Mouse (Mus musculus): ENCODE results near the gene Ctsf.
A peak's percentile ranks its signal among the peaks of the same experiment; 100 is the strongest.
"Not testable (repeated sequence)": the region's sequence is repeated elsewhere in the genome, so short reads cannot be mapped to it uniquely, and the experiment has no call there.

The Ctsf gene

DNA sequence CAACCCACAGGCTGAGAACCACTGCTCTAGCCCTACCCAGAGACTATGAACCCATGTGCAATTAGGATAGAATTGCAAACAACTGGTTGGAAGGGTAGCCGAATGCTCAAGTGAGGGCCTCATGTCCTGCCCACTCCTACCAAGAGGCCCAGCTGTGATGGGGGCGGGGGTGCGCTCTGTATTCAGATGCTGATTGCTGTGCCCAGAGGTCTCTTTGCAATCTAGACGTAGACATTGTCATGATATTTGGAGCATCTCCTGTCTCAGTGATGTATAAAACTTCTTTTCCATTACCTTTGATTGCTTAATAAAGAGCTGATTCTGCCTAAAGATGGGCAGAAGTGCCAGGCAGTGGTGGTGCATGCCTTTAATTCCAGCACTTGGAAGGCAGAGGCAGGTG lies 5.1 kb upstream of the Ctsf start:
- no peak for DNase-seq (ENCODE audit: low spot score in 2 of 2)

DNA sequence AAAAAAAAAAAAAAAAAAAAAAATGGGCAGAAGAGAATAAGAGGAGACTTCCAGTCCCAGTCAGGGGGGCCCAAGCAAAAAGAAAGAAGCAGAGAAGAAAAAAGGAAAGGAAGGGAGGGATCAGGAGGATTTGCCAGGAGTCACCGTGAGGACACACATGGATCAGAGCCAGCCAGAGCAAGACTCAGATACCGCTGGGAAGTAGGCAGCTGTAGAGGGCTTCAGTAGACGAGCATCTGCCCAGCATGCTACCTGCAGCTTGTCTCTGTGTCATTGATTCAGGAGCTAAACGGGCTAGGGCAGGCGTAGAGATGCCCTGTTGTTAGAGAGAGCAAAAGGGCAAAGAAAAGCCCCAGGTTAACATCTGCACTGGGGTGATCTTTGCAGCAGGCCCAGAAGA lies 4.6 kb upstream of the Ctsf start:
- DNase-seq (ENCODE audit: low spot score in 2 of 2): no peak

DNA sequence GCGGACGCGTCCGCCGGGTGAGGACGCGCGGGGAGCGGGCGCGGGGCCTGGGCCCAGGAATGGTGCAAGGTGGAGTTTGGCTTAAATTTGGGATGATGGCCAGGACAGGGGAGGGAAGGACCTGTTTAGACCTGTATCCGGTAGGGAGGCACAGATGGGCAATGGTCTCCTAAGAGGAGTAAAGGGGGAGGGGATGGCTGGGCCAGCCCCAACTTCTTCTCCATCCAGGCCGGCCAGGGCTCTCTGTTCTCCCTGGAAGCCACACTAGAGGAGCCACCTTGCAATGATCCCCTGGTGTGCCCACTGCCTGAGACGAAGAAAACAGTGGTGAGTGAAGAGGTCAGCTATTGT lies 515 bp downstream of the Ctsf start:
- no peak for DNase-seq (ENCODE audit: low spot score in 2 of 2)

DNA sequence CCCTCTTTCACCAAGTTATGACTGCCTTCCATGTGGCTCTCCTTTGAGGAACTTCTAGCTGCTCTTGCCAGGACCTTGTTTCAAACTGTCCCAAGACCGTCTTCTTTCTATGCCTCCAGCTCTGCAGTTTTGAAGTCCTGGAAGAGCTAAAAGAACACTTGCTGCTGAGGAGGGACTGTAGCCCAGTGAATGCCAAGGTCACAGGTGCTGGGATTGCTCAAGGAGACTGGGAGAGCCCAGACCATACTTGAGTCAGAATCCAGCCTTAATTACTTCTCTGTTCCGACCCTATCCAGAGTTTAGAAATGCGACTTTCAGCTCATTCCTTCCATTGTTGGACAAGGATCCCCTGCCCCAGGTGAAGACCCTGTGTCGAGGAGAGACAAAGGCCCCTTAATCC lies 1.0 kb downstream of the Ctsf start:
- DNase-seq (ENCODE audit: low spot score in 2 of 2): no peak

DNA sequence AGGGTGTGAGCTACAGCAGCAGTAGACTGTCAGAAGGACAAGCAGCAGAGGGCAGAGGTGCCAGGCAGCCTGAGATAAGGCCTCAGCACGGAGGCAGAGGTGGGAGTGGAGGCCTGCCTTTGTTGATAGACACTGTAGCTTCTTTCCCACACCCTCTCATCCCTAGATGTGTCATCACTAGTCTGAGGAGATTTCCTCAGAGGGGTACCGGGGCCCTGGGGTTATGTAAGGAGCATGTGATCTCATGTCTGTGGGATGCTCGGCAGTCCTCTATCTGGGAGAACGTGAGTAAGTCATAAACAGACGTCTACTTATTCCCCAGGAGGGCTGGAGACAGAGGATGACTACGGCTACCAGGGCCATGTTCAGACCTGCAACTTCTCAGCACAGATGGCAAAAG lies 4.2 kb downstream of the Ctsf start:
- DNase-seq (ENCODE audit: low spot score in 2 of 2): no peak

DNA sequence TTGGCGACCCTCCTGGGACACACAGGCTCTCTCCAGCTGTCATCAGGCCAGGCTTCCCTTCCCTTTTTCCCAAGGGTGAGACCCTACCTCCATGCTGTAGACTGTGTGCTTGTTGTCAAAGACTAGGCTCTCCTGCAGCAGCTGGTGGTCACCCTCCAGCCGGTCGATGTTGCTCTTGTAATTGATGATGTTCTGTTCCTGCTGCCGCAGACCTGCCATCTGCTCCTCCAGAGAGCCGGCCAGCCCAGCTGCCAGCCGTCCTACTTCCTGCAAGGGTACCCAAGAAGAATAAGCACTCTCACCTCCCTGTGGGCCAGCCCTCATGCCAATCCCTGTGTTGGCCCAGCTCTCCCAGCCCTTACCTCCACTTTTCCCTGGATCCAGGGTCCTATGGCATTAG lies 8.1 kb downstream of the Ctsf start:
- no peak for DNase-seq (ENCODE audit: low spot score in 2 of 2)

DNA sequence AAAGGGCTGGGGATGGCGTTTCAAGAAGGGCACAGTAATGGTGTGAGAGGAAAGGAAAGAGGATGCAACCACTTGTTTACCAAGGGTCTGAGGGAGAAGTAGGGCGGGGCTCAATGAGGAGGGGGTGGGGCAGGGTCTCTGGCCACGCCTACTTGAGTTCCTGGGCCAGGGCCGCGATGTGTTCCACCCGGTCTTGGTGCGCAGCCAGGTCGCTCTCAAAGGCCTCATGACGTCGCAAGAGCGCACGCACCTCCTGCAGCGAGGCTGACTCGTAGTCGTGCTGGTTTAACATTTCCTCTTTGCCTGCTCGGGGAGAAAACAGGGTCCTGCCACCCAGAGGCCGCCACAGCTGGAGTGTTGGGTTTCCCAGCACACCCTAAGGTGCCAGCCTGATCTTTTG lies 10.2 kb downstream of the Ctsf start:
- DNase-seq (ENCODE audit: low spot score in 2 of 2): no peak

DNA sequence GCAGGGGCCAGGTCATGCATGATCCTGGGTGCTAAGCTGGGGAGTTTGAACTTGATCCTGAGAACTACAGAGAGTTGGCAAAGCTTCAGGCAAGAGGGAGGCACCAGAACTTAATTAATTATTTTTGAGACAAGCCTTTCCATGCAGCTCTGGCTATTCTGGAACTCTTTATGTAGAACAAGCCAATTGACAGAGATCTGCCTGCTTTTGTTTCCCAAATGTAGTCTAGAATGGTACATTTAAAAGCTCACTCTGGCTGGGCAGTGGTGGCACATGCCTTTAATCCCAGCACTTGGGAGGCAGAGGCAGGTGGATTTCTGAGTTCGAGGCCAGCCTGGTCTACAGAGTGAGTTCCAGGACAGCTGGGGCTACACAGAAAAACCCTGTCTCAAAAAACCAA lies 19.7 kb downstream of the Ctsf start:
- DNase-seq (ENCODE audit: low spot score in 2 of 2): not testable (repeated sequence)

DNA sequence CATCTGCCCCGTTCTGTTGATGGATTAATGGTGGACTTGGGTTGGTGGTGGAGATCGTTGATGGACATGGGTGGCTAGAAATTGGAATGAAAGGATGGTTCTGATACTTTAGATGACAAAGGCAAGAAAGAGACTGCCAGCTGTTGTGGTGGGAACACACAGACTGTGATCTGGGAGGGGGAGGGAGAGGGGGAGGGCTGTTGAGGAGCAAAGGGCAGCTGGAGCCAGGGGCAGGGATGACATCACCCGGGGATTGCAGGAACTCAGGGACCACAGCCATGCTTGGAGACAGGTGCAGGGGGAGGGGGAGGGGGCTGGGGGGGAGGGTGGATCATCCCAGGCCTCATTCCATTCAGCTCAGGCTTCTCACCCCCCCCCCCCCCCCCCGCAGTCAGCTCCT lies 21.3 kb downstream of the Ctsf start:
- no peak for DNase-seq (ENCODE audit: low spot score in 2 of 2)

DNA sequence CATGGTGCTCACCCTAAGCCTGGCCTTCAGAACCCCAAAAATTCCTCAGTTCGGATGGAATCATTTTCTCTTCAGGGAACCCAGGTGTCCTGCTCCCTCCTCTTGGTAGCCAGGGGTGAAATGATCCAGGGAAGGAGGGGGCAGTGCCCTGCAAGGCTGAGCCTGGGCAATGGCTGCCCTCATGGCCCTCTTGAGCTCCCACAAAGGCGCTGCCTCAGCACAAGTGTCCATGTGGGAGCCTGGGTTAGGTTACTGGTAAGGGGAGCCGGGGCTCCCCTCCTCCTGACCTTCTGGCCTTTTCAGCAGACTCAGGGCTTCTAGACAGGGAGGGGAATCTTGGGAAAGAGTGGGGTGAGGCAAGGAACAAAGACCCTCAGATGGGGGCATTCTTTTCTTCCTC lies 21.8 kb downstream of the Ctsf start:
- DNase-seq (ENCODE audit: low spot score in 2 of 2): no peak

DNA sequence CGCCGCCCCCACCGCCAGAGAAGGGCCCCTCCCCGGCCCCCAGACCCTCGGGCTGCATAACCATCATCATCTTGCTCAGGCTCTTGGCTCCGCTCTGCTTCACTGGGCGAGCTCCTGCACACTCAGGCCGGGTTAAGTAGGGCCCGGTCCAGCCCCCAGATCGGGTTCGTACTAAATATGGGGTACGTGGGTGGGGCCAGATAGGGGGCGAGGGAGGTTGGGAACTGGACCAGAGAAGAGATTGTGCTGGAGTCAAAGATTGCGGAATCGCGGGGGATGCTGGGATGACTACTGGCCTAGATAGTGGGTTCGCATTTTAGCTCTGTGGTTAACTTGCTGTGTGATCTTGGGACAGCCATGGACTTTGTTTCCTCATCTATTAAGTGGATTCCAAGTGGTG lies 22.9 kb downstream of the Ctsf start, which contains the start of gene Actn3:
Actn3 (minus strand) TSS at position 125 of the 400 bp plus-strand sequence.
- DNase-seq (ENCODE audit: low spot score in 2 of 2): no peak

DNA sequence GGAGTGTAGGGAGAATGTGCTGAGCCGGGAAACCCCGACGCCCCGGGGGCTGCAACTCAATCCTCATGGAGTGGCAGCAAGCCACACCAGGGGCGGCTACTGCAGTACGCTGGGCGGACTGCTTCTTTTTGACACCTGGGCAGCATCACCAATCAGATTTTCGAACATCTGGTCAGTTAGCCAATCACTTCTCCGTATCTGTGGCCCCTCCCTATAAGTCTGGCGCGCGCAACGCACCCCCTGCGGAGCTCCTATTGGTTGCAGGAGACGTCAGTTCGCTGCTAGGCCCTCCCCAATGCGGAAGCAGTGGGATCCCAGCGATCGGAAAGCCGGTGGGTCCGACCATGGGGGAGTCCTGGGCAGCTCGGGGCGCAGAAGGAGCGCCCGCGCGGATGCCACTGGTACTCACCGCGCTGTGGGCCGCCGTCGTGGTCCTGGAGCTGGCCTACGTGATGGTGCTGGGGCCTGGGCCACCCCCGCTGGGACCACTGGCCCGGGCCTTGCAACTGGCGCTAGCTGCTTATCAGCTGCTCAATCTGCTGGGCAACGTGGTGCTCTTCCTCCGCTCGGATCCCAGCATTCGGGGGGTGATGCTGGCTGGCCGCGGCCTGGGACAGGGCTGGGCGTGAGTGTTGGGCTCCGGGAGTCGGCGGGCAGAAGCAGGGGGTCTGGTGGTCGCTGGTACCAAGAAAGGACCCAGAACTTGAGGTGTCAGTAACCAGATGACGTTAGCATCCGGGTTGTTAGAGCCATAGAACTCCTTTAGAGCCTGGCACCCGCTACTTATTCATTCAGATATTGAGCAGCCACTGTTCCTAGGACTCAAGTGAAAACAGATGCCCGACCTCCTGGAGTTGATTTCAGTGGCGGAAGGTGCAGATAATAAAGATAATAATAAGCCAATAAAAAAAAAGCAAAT lies 23.7 kb downstream of the Ctsf start, which contains the start of gene Zdhhc24:
Zdhhc24 (plus strand) TSS at position 264 of the 919 bp plus-strand sequence.
- DNase-seq (ENCODE audit: low spot score in 2 of 2): peak; percentile 92 to 97

DNA sequence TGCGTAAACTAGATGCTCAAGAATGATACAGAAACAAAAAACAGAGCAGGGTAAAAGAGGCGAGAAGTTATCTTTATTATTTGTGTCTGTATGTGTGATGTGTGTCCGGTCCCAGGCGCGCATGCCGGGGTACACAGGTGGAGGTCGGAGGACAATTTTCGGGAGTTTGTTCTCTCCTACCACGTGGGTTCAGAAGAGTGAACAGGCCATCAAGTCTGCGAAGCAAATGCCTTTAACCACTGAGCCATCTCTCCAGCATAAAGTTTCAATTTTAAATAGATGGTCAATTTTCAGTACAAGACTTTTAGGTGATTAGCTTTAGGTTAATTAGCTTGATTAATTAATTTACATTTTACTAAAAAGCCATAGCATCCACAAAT lies 24.4 kb downstream of the Ctsf start:
- no peak for DNase-seq (ENCODE audit: low spot score in 2 of 2)

DNA sequence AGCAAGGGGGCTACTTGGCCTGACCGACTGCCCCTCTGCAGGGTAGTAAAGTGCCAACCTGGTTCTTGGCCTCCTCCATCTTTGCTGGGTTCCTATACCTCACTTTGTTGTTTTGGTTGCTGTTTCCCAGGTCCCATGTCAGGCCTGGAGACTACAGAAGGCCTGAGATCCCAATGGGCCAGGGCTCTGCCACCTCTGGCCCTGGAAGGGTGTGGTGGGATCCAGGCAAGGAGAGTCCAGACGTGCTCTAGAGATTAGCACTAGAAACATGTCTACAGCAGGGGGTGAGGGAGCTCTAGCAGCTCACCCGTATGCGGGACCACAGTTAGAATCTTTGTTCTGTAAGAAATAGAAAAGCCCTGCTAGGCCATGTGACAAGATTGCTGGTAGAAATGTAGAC lies 29.0 kb downstream of the Ctsf start:
- DNase-seq (ENCODE audit: low spot score in 2 of 2): no peak

DNA sequence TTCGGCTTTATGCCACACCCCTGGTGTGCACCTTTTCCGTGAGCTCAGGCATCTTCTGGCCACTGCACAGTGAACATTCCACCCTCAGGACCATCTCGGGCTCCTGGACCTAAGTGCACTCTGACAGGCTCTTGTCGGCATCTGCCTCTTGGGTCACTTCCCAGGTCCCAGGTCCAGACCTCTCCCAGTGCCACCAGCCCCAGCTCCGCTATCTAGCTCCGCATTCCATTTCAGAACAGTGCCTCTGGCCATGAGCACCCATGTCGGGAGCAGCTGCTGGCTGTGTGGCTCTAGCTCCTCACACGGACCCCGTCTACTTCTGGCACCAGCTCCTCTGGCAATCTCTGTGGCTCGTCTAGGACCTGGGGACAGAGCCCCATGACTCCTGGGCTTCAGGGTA lies 34.9 kb downstream of the Ctsf start:
- DNase-seq (ENCODE audit: low spot score in 2 of 2): no peak

DNA sequence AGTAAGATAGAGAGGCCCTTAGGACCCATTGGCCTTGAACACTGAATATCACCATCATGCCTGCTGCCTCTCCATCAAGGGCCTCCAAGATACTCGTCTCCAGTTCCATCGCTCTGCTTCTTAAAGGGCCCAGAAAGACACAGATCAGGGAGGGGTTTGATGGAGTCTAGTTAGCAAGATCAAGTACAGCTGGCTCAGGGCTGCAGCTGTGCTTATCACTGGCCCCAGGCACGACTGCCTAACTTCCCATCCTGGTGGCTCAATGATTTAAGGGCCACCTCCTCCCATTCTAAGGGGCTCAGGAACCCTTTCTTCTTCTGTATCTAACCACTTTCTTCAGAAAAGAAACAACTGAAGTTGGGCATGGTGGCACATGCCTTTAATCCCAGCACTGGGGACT lies 36.9 kb downstream of the Ctsf start:
- DNase-seq (ENCODE audit: low spot score in 2 of 2): no peak

DNA sequence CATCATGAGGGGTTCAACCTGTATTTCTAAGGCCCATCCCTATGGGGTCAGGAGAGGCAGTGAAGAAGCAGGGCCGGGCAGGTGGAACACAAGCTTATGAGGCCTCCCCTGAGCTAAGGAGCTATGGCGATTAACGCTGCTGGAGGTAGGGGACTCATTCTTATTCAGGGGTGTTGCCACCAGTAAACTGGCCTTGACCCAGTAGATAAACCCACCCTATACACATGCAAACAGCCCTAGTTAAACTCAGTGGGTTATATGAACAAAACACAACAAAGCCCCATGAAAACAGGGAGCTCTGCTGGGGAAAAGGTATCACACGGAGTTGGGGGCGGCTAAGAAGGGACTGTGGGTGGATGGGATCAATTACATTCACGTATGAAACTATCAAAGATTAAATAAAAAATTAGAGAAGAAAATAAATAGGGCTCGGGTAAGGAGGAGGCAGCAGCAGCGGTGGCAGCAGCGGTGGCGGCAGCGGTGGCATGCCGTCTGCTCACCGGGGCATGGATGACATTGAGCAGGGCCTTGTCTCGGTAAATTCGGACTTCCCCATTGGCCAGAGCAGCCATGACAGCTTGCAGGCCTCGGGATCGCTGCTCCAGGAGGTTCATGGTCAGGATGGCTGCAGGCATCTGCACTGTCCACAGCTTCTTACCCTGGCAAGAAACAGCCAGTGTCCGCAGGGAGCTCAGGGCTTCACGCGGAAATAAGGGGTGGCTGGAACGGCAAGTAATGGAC lies 42.0 kb downstream of the Ctsf start:
- DNase-seq (ENCODE audit: low spot score in 2 of 2): no peak

DNA sequence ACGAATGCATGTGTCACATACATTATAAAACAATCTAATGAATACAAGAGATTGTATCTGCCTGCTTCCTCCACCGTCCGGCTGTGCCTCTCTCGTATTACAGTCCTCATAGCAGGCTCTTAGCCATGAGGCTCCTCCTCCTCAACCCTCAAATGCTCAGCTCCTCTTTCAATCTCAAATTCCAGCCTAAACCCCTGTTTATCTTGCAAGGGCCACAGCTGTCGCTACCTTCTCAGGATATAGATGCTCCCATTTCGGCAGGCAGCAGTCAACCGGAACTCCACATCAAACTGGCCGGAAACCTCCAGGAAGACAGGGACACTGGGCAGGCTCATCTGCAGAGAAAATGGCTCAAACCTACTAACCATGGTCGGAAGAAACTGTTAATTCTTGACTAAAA lies 44.0 kb downstream of the Ctsf start:
- DNase-seq (ENCODE audit: low spot score in 2 of 2): no peak

DNA sequence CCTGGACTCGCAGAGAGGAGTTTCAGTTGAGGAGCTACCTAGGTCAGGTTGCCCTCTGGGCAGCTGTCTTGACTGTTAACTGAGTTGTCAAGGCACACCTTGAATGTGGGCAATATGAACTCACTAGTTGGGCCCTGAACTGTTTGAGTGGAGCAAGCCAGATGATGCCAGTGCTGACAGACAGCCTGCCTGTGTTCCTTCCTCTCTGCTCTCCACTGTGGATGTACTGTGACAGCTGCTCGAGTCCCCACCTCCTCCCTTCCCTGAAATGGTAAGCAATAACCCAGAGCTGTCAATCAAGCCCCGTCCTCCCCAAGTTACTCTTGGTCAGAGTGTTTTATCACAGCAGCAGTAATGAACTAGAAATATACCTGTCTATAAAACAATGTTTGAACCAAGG lies 45.0 kb downstream of the Ctsf start:
- DNase-seq (ENCODE audit: low spot score in 2 of 2): no peak

DNA sequence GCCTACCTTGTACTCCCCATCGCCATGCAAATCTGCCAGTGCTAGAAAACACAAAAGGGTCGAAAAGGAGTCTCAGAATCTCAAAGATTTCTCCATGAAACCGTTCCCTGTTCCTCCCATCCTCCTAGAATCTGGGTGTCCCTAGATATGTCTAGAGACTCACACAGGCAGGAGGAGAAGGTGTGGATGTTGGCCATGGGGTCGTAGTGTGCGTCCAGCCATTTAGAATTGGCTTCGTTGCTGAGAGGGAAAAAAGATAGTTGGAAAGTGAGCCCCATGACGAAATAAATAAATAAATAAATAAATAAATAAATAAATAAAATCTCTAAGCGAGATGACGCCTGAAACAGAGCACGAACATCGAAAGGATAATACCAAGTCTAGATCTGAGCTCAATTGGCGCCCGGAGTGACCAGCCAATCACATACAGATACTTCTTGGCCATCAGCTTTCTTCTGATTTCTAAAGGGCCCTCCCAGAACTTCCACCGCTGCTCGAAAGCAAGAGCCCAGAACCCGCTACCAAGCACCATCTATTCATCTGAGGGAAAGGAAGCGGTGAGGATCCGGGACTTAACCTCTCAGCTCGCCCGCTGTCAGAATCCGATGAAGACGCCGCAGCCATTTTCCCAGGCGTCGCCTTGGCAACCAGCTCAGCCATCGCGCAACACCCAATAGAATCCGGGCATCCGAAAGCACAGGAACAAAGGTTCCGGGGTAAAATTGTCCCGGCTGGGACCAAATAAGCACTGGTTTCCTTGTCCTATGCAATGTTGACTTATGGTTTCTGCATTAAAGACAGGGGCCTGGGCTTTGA lies 51.3 kb downstream of the Ctsf start, which contains the start of gene Bbs1:
Bbs1 (minus strand) TSS at position 650 of the 816 bp plus-strand sequence.
- peak; percentile 44 to 80 for DNase-seq (ENCODE audit: low spot score in 2 of 2)

DNA sequence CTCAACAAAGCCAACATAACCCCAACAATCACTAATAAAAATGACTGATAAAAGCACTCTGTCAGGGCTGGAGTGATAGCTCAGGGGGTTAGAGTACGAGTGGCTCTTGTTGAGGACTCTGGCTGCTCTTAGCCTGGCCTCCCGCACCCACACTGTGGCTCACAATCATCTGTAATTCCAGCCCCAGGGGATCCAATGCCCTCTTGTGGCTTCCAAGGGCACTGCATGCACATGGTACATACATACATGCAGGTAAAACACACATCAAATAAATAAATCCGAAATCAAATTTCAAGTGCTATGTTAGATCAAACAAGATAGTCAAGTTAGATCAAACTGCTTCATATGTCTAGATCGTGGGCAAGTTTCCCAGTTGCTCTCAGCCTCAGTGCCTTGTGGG lies 53.2 kb downstream of the Ctsf start:
- no peak for DNase-seq (ENCODE audit: low spot score in 2 of 2)

DNA sequence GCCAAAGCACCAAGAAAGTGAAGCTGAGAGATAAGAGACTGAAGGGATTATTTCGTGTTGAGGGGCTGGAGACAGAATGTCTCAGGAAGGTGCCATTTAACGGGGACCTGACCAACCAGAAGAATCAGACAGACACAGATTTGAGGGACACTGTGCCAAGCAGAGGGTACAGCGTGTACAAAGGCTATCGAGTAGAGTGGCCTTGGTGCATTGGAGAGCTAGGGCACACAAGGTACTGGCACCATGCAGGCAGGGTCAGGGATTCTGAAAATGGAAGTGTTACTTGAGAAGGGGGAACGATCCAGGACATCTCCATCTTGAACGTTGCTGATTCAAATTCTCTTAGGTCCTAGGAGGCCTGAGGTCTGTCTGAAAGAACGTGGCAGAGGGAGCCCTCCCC lies 54.4 kb downstream of the Ctsf start:
- no peak for DNase-seq (ENCODE audit: low spot score in 2 of 2)

Data from left cerebral cortex, adult 9 months (tissue).